Mouse (Mus musculus) adrenal gland, postnatal 25 days (tissue): ENCODE measurements around the gene Ppt2. TPM values are rescaled to one million over a fixed set of nuclear protein-coding genes. Genes with fewer than 3 reads are reported as not detected.
A peak's percentile ranks its signal among the peaks of the same experiment; 100 is the strongest.

Experiments
- DNase-seq: peaks from one replicate; pipeline ENCODE4 v3.0.0; 2021; ENCODE audit warnings: mixed read lengths
- total RNA-seq: library from RNA; stranded (reverse); gene quantifications from 2 replicates; pipeline ENCODE4 v1.2.3, GENCODE M21; 2021

The Ppt2 gene
- total RNA-seq, 1 experiment from 2014 or later: 61.1 TPM

DNA sequence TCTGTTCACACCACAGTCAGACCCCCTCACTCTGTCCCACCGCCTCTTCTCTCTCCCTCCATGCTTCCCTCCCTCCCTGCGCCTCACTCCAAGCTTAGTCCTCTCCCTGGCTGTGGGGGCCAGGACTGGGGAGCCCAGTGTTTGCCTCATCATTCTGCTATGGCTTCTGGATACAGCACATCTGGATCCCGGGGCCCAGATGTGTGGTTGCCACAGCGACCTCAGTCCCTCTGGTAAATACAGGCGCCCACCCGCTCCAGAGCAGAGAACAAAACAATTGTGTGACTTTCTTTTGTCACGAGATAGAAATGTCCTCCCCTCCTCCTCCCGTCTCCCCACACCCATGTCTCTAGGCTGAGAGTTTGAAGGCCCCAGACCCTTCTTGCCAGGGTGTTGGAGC, 28.4 kb upstream of the Ppt2 start:
- DNase-seq: no peak

- DNase-seq: peak; percentile 79
Observed at GRCm38 (mm10) chr17:34655581-34655991, 27.3 kb upstream of the Ppt2 start.

DNA sequence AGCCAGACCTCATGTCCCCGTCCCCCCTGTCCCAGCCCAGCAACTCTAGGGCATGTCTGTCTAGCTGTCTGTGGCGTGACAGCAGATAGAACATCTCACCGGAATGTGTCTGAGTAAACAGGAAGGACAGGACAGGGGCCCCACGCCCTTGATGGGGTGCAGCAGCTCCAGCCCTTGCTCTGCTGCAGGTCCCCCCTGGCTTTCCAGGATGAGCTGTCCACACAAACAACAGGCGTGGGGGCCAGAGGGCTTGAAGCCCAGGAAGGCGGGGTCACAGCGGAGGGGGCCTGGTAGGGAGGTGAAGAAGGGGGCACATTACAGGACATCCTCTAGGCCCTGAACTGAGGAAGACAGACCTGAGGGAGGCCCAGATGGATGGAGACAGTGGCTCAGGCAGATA, 26.9 kb upstream of the Ppt2 start:
- peak; percentile 57 for DNase-seq

- DNase-seq: no peak
Observed at GRCm38 (mm10) chr17:34654392-34654791, 26.1 kb upstream of the Ppt2 start.

DNA sequence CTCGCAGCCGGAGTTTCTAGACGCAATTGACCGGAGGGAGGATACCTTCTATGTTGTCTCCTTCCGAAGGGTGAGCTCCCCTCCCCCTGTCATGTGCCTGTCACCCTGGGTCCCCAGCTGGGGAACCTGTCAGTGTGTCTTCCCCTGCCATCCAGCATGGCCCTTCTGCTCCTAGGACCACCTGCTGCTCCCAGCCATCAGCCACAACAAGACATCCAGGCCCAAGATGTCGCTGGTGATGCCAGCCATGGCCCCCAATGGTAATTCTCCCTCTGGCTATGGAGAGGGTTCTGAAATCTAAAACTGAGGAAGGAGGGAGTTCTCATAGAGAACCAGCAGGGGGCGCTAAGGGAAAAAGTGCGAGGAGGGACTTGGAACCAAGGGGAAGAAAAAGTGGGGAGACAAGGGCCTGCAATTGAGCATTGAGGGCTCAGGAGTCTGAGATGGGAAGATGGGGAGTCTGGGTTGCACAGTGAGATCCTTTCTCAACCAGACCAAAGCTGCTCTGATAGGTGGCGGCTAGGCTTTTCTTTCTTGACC, 25.5 kb upstream of the Ppt2 start:
- DNase-seq: peak; percentile 66

DNA sequence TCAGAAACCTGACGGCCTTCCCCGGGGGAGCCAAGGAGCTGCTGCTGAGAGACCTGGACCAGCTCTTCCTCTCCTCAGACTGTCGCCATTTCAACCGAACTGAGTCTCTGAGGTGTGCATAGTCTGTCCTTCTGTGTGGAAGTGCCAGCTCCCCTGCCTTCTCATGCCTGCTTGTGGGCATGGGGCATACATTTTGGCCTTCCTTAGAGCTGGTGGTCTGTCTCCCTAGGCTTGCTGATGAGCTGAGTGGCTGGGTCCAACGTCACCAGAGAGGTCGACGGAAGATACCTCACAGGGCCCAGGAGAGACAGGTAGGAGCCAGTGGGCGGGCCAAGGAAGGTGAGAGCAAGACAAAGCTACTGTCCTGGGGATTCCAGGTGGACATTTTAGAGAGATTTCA, 24.7 kb upstream of the Ppt2 start:
- no peak for DNase-seq

- no peak for DNase-seq
Observed at GRCm38 (mm10) chr17:34652546-34652945, 24.2 kb upstream of the Ppt2 start.

DNA sequence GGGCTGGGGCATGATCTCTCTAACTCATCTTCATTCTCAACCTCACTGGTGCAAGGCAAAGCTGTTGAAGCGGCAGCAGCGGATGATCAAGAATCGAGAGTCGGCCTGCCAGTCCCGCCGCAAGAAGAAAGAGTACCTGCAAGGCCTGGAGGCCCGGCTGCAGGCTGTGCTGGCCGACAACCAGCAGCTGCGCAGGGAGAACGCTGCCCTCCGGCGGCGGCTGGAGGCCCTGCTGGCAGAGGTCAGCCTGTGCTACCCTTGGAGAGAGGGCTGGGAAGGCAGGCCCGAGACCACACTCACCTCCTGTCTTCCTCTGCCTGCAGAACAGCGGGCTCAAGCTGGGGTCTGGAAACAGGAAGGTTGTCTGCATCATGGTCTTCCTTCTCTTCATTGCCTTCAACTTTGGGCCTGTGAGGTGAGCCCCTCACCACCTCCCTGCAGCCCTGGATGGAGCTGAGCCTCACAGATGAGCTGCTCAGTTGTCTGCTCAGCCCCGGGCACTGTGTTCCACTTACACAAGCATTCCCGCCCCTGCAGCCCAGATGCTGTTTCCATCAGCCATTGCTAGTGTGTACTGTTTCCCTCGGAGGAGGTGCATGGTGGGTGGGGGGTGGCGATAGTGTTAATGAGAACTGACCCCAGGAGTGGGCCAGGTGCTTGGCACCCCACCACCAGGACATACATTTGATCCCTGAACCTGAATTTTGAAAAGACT, 23.4 kb upstream of the Ppt2 start:
- peak; percentile 64 for DNase-seq

- no peak for DNase-seq
Observed at GRCm38 (mm10) chr17:34650781-34651180, 22.5 kb upstream of the Ppt2 start.

- no peak for DNase-seq
Observed at GRCm38 (mm10) chr17:34649106-34649864, 21.0 kb upstream of the Ppt2 start.

DNA sequence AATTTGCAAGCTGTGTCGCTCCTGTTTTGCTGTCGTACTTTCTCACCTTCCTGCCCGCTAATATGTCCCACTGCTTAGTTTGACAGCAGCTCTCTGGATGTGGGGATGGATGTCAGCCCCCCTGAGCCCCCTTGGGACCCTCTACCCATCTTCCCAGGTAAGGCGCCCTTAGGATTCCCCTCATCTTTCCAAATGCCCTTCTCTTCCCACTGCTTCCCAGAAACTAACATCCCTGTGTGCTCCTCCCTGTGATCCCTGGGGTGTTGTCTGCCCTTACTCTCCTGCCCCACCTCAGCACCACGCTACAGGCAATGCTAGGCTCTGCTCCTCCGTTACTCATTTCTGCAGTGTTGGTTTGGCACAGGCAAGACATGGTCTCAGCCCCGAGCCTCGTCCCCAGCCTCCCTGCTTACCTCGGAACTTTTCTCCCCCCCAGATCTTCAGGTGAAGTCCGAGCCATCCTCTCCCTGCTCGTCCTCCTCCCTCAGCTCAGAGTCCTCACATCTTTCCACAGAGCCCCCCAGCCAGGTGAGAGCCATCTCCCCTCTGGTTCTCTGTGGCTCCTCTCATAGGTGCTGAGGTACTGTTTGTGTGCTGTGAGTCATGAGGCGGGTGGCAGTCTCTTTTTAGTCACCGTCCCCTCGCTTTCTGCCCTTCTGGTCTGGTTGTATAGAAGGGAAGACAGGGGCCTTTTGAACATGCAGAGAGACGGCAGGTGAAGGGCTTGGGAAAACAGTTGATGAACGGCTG, 20.0 kb upstream of the Ppt2 start:
- DNase-seq: no peak

DNA sequence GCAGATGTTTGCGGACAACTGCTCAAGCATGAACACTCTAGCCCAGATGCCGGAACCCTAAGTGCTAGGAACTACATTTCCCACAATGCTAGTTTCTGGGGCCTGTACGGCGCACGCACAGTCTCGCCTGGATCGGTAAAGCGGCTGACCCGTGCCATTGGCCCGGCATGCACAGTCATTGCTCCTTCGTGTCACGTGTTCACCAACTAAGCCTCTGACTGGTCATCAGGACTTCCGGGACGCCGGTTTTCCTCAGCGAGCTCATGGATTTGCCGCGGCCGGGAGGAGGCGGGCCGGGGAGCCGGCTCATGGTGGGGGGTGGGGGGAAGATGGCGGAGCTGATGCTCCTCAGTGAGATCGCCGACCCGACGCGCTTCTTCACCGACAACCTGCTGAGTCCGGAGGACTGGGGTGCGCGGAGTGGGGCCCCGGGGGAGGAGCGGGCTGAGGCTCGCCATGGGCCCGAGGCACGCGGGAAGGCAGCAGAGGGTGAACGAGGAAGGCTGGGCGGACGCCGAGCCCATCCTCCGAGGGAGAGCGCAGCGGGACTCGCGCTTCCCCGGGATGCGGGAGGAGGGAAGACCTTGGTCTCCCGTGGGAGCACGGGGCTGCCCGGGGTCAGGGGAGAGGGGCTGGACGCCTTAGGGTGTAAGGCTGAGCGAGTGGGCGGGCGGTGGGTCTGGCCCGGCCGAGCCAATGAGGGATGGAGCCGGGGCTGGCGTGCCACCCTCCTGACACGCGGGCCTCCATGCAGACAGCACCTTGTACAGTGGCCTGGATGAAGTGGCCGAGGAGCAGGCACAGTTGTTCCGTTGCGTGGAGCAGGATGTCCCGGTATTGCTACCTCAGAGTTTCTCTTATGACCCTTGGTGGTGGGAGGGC, 18.8 kb upstream of the Ppt2 start, which contains the start of gene Atf6b:
Gene Atf6b (plus strand): TSS at position 241 of the 882 bp plus-strand sequence.
- DNase-seq: peak; percentile 93

DNA sequence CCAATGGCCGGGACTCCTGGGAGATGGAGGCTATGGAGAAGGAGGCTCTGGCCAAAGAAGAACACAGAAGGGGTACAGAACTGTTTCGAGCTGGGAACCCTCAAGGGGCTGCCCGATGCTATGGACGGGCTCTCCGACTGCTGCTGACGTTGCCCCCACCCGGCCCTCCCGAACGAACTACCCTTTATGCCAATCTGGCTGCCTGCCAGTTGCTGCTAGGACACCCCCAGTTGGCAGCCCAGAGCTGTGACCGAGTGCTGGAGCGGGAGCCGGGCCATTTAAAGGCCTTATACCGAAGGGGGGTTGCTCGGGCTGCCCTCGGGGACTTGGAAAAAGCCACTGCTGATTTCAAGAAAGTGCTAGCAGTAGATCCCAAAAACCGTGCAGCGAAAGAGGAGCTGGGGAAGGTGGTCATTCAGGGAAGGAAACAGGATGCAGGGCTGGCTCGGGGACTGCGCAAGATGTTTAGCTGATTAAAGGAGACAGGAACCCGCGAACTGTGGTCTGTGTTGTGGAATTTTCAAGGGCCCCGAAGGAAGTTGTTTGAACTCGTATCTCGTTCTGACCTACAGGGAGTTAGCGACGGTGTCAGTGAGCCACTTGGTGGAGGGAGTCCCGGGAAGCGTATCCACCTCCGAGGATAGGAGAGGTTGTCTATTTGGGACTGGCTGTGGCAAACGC, 17.7 kb upstream of the Ppt2 start:
- no peak for DNase-seq

GRCm38 (mm10) chr17:34645256-34645829, 17.0 kb upstream of the Ppt2 start:
- no peak for DNase-seq

DNA sequence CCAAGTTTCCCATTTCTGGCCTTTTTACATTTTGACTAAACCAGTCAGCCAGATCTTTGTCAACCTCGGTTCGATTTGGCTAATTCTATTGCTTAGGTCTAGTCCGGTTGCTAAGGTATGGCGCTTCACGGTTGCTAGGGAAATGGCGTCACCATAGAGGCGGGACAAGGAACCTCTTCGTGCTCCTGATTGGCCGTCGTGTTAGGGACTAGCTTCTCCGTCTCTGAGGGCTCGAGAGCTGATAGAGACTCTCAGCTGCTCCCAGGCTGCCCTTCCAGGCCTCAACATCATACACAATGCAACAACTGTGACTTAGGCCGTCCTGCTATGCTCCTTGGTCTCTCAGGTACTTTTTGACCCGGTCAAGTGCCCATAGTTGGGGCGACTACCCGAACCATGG, 16.3 kb upstream of the Ppt2 start, which contains the start of gene Fkbpl:
Gene Fkbpl (plus strand): TSS at position 157 of the 400 bp plus-strand sequence.
- peak; percentile 90 for DNase-seq

DNA sequence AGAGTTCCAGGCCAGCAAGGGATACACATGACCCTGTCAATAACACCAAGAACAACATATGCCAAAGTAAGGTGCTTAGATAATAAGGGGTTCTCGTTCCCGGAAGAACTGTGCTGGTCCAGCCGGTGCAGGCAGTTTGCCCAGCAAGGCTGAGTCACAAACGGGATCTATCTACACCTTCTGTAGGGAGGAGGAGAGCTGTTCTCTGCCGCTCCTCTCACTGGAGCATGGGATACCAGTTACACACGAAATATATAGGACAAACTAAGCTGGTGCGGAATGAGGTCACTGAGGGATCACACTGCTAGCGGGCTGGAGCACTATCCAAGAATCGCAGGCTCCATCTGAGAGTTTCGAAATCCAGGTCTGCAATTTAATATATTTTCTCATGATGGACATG, 15.6 kb upstream of the Ppt2 start:
- DNase-seq: no peak

GRCm38 (mm10) chr17:34643379-34643778, 15.1 kb upstream of the Ppt2 start:
- no peak for DNase-seq

DNA sequence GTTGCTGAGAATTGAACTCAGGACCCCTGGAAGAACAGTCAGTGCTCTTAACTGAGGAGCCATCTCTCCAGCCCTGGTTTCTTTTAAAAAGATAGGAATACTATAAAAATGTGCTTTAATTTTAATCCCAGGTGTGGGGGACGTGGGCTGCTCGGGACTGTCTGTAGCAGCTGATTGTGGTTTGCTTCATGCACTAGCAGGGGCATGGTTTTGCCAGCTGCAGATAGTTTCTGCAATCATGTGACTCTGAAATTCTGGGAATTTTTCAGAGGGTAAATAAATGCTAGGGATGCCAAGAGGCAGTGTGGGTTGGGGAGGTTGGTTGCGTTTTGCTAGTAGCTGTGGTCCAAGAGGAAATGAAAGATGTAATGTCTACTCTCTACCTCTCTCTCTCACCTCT, 13.6 kb upstream of the Ppt2 start:
- no peak for DNase-seq

DNA sequence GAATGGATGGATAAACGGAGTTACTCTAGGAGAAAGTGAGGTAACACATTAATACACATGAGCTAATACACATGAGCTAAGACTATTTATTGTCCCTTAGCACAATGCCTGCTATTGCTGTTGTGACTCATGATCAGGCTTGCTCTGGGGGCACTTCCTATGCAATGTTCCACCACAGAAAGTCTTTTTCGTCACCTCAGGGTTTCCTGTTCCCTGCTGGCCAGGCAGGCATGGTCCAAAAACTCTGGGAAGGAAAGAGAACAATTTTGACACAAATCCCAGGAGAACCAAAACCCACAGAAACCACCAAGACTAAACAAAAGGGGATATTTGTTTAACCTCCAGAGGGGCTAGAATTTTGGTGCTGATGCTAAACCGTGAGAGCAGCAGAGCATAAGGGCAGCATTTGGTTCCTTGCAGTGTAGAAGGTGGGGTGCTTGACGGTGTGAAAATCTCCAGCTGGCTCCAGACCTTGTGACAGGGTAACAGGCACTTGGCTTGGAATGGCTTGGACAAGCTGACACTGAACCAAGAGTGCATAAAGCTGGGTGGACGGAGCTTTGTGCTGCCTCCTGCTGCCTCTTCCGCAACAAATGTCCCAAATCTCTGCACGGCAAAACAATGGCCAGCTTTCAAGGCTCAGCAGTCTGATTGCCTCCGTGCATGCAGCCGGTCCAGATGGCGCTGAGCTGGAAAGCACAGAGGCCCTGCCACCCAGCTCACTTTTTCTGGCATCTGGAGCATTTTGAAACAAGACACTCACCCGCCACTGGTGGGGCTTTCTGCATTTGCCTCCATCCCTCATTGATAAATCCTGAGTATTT, 12.7 kb upstream of the Ppt2 start:
- no peak for DNase-seq
